Comparison of ENCODE assay signal across 8 mouse cellular contexts in genomic region chr11:102218783-102219182, GRCm38 (mm10). TPM values are rescaled to one million over a fixed set of nuclear protein-coding genes. Genes with fewer than 3 reads are reported as not detected.
DNase-seq lines count a peak whose midpoint lies in the region; ATAC-seq and TF ChIP-seq lines count a peak whose summit lies in the region.

No protein-coding gene starts in this region.

- peaks cover 29% of the 10 kb centered on the region for H3K27me3 ChIP-seq in G1E (ENCODE audit: insufficient read depth, low read length)
- H3K27me3 ChIP-seq in cerebellum, adult 2 months (ENCODE audit: control insufficient read depth, insufficient read depth, low read length) = no peaks in the 10 kb centered on the region
- H3K27me3 ChIP-seq in forebrain, postnatal 0 days (ENCODE audit: insufficient read depth, low read length) = no peaks in the 10 kb centered on the region
- H3K27me3 ChIP-seq in lung, embryonic 14.5 days (ENCODE audit: insufficient read depth, low read length) = no peaks in the 10 kb centered on the region

- peak overlapping the region; percentile 50 for H3K9ac ChIP-seq in forebrain, postnatal 0 days
- H3K9ac ChIP-seq in lung, embryonic 14.5 days = peak overlapping the region; percentile 56

- peak; percentile 97 for DNase-seq in G1E (ENCODE audit: low spot score)
- peak; percentile 95 to 97 for DNase-seq in cerebellum, adult 2 months
- DNase-seq in forebrain, postnatal 0 days = peak; percentile 92
- peak; percentile 98 for DNase-seq in heart, postnatal 4 days
- DNase-seq in layer of hippocampus, adult 8-10 months (ENCODE audit: low spot score in 2 of 2) = peak; percentile 95
- DNase-seq in lung, embryonic 14.5 days = peak; percentile 98
- peak; percentile 90 for DNase-seq in testis, postnatal 14 days (ENCODE audit: low spot score)

- H3K9me3 ChIP-seq in G1E (replicated peaks) = no peaks in the 10 kb centered on the region
- H3K9me3 ChIP-seq in forebrain, postnatal 0 days (ENCODE audit: low read length) = no peaks in the 10 kb centered on the region
- no peaks in the 10 kb centered on the region for H3K9me3 ChIP-seq in lung, embryonic 14.5 days (ENCODE audit: low read depth, low read length)

- H3K4me1 ChIP-seq in G1E (ENCODE audit: insufficient read depth, low read depth, low read length) = peaks cover 85% of the 10 kb centered on the region
- peaks cover 85% of the 10 kb centered on the region for H3K4me1 ChIP-seq in cerebellum, adult 2 months (ENCODE audit: control insufficient read depth, insufficient read depth, low read length)
- H3K4me1 ChIP-seq in forebrain, postnatal 0 days (ENCODE audit: insufficient read depth) = peaks cover 40% of the 10 kb centered on the region
- H3K4me1 ChIP-seq in lung, embryonic 14.5 days (ENCODE audit: insufficient read depth) = peaks cover 61% of the 10 kb centered on the region

- ATAC-seq in G1E (ENCODE audit: extremely low read depth, insufficient number of reproducible peaks, low FRiP score, poor library complexity, severe bottlenecking) = peak; percentile 76
- peak; percentile 92 for ATAC-seq in forebrain, postnatal 0 days
- peak; percentile 81 for ATAC-seq in lung, embryonic 14.5 days (ENCODE audit: insufficient read depth)
- ATAC-seq in neutrophil, adult 5-6 weeks (ENCODE audit: extremely low read depth, insufficient number of reproducible peaks, low FRiP score, poor library complexity, severe bottlenecking) = peak; percentile 39

- H3K4me2 ChIP-seq in forebrain, postnatal 0 days (ENCODE audit: low read depth) = peak overlapping the region; percentile 67
- H3K4me2 ChIP-seq in lung, embryonic 14.5 days = peak overlapping the region; percentile 90

- TF ChIP-seq POLR2A in cerebellum, adult 2 months (IDR thresholded peaks at IDR 0.05; ENCODE audit: borderline replicate concordance, insufficient read depth, low read length) = peak; percentile 52; the same call in 1 of the 2 replicates

- no peak for TF ChIP-seq CTCF in G1E (IDR thresholded peaks at IDR 0.05; ENCODE audit: low read depth, low read length)
- TF ChIP-seq CTCF in cerebellum, adult 2 months (IDR thresholded peaks at IDR 0.05; ENCODE audit: borderline replicate concordance, insufficient read depth, low read depth, low read length) = no peak
- TF ChIP-seq CTCF in forebrain, postnatal 0 days (IDR thresholded peaks at IDR 0.05; ENCODE audit: low read depth) = no peak
- 0 out of 2 replicates have a peak, but pooled peaks have one; percentile 13 for TF ChIP-seq CTCF in lung, embryonic 14.5 days (IDR thresholded peaks at IDR 0.05; ENCODE audit: low read depth)

- WGBS in cerebellum, adult 2 months = under 1% methylated on average over 10 of the region's 10 CpGs
- WGBS in forebrain, postnatal 0 days = 0% methylated on average over 10 of the region's 10 CpGs
- WGBS in lung, embryonic 14.5 days = under 1% methylated on average over 10 of the region's 10 CpGs

- H3K4me3 ChIP-seq in G1E (ENCODE audit: low read depth, low read length) = peak overlapping the region; percentile 70
- H3K4me3 ChIP-seq in cerebellum, adult 2 months (replicated peaks; ENCODE audit: insufficient read depth, low read depth, low read length) = peak overlapping the region; percentile 52
- peak overlapping the region; percentile 36 for H3K4me3 ChIP-seq in forebrain, postnatal 0 days (ENCODE audit: low read depth, low read length)
- peak overlapping the region; percentile 54 for H3K4me3 ChIP-seq in lung, embryonic 14.5 days (ENCODE audit: low read depth, low read length)

- peak overlapping the region; percentile 93 for H3K27ac ChIP-seq in cerebellum, adult 2 months (ENCODE audit: insufficient read depth, low read length)
- H3K27ac ChIP-seq in forebrain, postnatal 0 days (ENCODE audit: low read depth, low read length) = peak overlapping the region; percentile 83
- H3K27ac ChIP-seq in lung, embryonic 14.5 days (ENCODE audit: low read depth) = peak overlapping the region; percentile 88

- peaks cover 5% of the 10 kb centered on the region for H3K36me3 ChIP-seq in G1E (replicated peaks)
- peaks cover 40% of the 10 kb centered on the region for H3K36me3 ChIP-seq in forebrain, postnatal 0 days (ENCODE audit: insufficient read depth)
- no peaks in the 10 kb centered on the region for H3K36me3 ChIP-seq in lung, embryonic 14.5 days (ENCODE audit: insufficient read depth)

RNA-seq across cellular contexts. Expression of gene Hdac5, which starts 11.2 kb away (rescaled TPM):
- total RNA-seq in G1E (2014; fragmentation: Nextera tagmentation) = 20.5 and 30.7 TPM in 2 replicates
- 24.0 and 24.4 TPM in 2 replicates for total RNA-seq in G1E (2017)
- polyA plus RNA-seq in G1E (2012) = 42.8 and 48.2 TPM in 2 replicates
- polyA plus RNA-seq in cerebellum, adult 2 months (2012; rRNA removed) = 188 and 194 TPM in 2 replicates
- 170 and 209 TPM in 2 replicates for total RNA-seq in forebrain, postnatal 0 days (2014; rRNA removed)
- polyA plus RNA-seq in forebrain, postnatal 0 days (2015; fragmentation: Nextera tagmentation; extraction: Ambion mirVana) = 67.1 and 69.4 TPM in 2 replicates
- total RNA-seq in heart, postnatal 4 days (2021) = 10 to 100 TPM; 90.7 to 91.4 TPM
- 100 to 1,000 TPM; 219 to 252 (median 232) TPM for total RNA-seq in layer of hippocampus, adult 8-10 months (2022)
- polyA plus RNA-seq in lung, embryonic 14.5 days (2014; fragmentation: Nextera tagmentation; extraction: Ambion mirVana) = 41.1 and 42.7 TPM in 2 replicates
- total RNA-seq in neutrophil, adult 5-6 weeks (2017) = 62.9 and 64.1 TPM in 2 replicates

RNA-seq across cellular contexts. Expression of gene G6pc3, which starts 29.4 kb away (rescaled TPM):
- total RNA-seq in G1E (2014; fragmentation: Nextera tagmentation) (37.8 and 45.9 TPM in 2 replicates), G1E (2017) (12.4 and 13.1 TPM in 2 replicates)
- 14.6 and 14.8 TPM in 2 replicates for polyA plus RNA-seq in G1E (2012)
- 115 and 120 TPM in 2 replicates for polyA plus RNA-seq in cerebellum, adult 2 months (2012; rRNA removed)
- 27.3 and 32.1 TPM in 2 replicates for total RNA-seq in forebrain, postnatal 0 days (2014; rRNA removed)
- 27.4 and 32.0 TPM in 2 replicates for polyA plus RNA-seq in forebrain, postnatal 0 days (2015; fragmentation: Nextera tagmentation; extraction: Ambion mirVana)
- 10 to 100 TPM; 29.9 to 32.6 TPM for total RNA-seq in heart, postnatal 4 days (2021)
- 10 to 100 TPM; 66.0 to 74.2 (median 70.4) TPM for total RNA-seq in layer of hippocampus, adult 8-10 months (2022)
- polyA plus RNA-seq in lung, embryonic 14.5 days (2014; fragmentation: Nextera tagmentation; extraction: Ambion mirVana) = 31.0 and 34.5 TPM in 2 replicates
- 14.7 and 16.5 TPM in 2 replicates for total RNA-seq in neutrophil, adult 5-6 weeks (2017)

RNA-seq across cellular contexts. Expression of gene BC030867, which starts 29.9 kb away (rescaled TPM):
- total RNA-seq in G1E (2014; fragmentation: Nextera tagmentation) = 42.5 and 45.0 TPM in 2 replicates
- total RNA-seq in G1E (2017) = 4.9 and 5.7 TPM in 2 replicates
- 5.4 and 10.1 TPM in 2 replicates for polyA plus RNA-seq in G1E (2012)
- polyA plus RNA-seq in cerebellum, adult 2 months (2012; rRNA removed) = 1.3 and 2.2 TPM in 2 replicates
- total RNA-seq in forebrain, postnatal 0 days (2014; rRNA removed) = 0.62 and 1.0 TPM in 2 replicates
- 1.5 and 1.6 TPM in 2 replicates for polyA plus RNA-seq in forebrain, postnatal 0 days (2015; fragmentation: Nextera tagmentation; extraction: Ambion mirVana)
- 1 to 10 TPM; 5.3 TPM for total RNA-seq in heart, postnatal 4 days (2021)
- 1 to 10 TPM in 1 of 4 experiments, under 1 TPM in 3; 0.62 to 1.2 (median 0.64) TPM for total RNA-seq in layer of hippocampus, adult 8-10 months (2022)
- polyA plus RNA-seq in lung, embryonic 14.5 days (2014; fragmentation: Nextera tagmentation; extraction: Ambion mirVana) = 21.4 and 22.2 TPM in 2 replicates
- not detected in 2 replicates for total RNA-seq in neutrophil, adult 5-6 weeks (2017)

RNA-seq across cellular contexts. Expression of gene Lsm12, which starts 33.7 kb away (rescaled TPM):
- 160 and 182 TPM in 2 replicates for total RNA-seq in G1E (2014; fragmentation: Nextera tagmentation)
- total RNA-seq in G1E (2017) = 44.1 and 51.8 TPM in 2 replicates
- 114 and 136 TPM in 2 replicates for polyA plus RNA-seq in G1E (2012)
- 35.2 and 40.2 TPM in 2 replicates for polyA plus RNA-seq in cerebellum, adult 2 months (2012; rRNA removed)
- 76.7 and 86.4 TPM in 2 replicates for total RNA-seq in forebrain, postnatal 0 days (2014; rRNA removed)
- 145 and 154 TPM in 2 replicates for polyA plus RNA-seq in forebrain, postnatal 0 days (2015; fragmentation: Nextera tagmentation; extraction: Ambion mirVana)
- 10 to 100 TPM; 71.3 to 75.3 TPM for total RNA-seq in heart, postnatal 4 days (2021)
- total RNA-seq in layer of hippocampus, adult 8-10 months (2022) = 10 to 100 TPM; 53.5 to 61.6 (median 58.8) TPM
- 93.2 and 109 TPM in 2 replicates for polyA plus RNA-seq in lung, embryonic 14.5 days (2014; fragmentation: Nextera tagmentation; extraction: Ambion mirVana)
- 46.8 and 56.2 TPM in 2 replicates for total RNA-seq in neutrophil, adult 5-6 weeks (2017)

RNA-seq across cellular contexts. Expression of gene Asb16, which starts 49.8 kb away (rescaled TPM):
- total RNA-seq in G1E (2014; fragmentation: Nextera tagmentation) = not detected in 2 replicates
- 0.05 TPM in 1 of 2 replicates, not detected in the other for total RNA-seq in G1E (2017)
- not detected in 2 replicates for polyA plus RNA-seq in G1E (2012)
- 3.1 and 4.0 TPM in 2 replicates for polyA plus RNA-seq in cerebellum, adult 2 months (2012; rRNA removed)
- total RNA-seq in forebrain, postnatal 0 days (2014; rRNA removed) = 0.54 and 1.4 TPM in 2 replicates
- 0.11 TPM in 1 of 2 replicates, not detected in the other for polyA plus RNA-seq in forebrain, postnatal 0 days (2015; fragmentation: Nextera tagmentation; extraction: Ambion mirVana)
- under 1 TPM; 0.33 to 0.41 TPM for total RNA-seq in heart, postnatal 4 days (2021)
- 1 to 10 TPM; 2.1 to 2.4 (median 2.2) TPM for total RNA-seq in layer of hippocampus, adult 8-10 months (2022)
- 0.08 TPM in 1 of 2 replicates, not detected in the other for polyA plus RNA-seq in lung, embryonic 14.5 days (2014; fragmentation: Nextera tagmentation; extraction: Ambion mirVana)
- total RNA-seq in neutrophil, adult 5-6 weeks (2017) = not detected in 2 replicates

Comparison
In these comparisons a context has a peak if more than half of its experiments do, and no peak if none do; other contexts are left out.
1. Peak in every context shown above with its lines: DNase-seq, ATAC-seq, H3K4me3 ChIP-seq and H3K27ac ChIP-seq.
2. ATAC-seq: peak in every context shown above with its lines; median percentile 92 in forebrain, postnatal 0 days; 81 in lung, embryonic 14.5 days; 76 in G1E; 39 in neutrophil, adult 5-6 weeks.